Mouse (Mus musculus): ENCODE results near the gene Pgam2. TPM values are rescaled to one million over a fixed set of nuclear protein-coding genes. Genes with fewer than 3 reads are reported as not detected.
A peak's percentile ranks its signal among the peaks of the same experiment; 100 is the strongest.

Pgam2 gene
- total RNA-seq (2021), result 1,000 to 10,000 TPM; 2,835 to 2,943 TPM
- long read RNA-seq, experiment 1, transcript Pgam2-201 (3 exons, 840 nt), result major isoform, 2,640 of 2,842 reads
- long read RNA-seq, experiment 1, partial matches to known transcripts, result 189 of 2,842 reads
- long read RNA-seq, experiment 1, other reads (novel, unspliced or antisense), result 13 of 2,842 reads
- long read RNA-seq, experiment 2, transcript Pgam2-201 (3 exons, 840 nt), result major isoform, 3,094 of 3,372 reads
- long read RNA-seq, experiment 2, partial matches to known transcripts, result 256 of 3,372 reads
- long read RNA-seq, experiment 2, other reads (novel, unspliced or antisense), result 22 of 3,372 reads

- no peak for TF ChIP-seq CTCF (IDR thresholded peaks at IDR 0.05)
- peak within 1 kb of the TSS; percentile 80 for H3K4me3 ChIP-seq
- H3K27ac ChIP-seq, result peak within 1 kb of the TSS; percentile 98
- intact Hi-C loops (cut with DNase I), result loop anchor here (2.0 kb wide), 1 partner anchor 33 kb away; no protein-coding TSS in a partner anchor
- peak; percentile 87 for DNase-seq
Measured at GRCm38 (mm10) chr11:5803551-5803981, at the start of gene Pgam2. Pgam2 (minus strand) TSS chr11:5803733.

DNA sequence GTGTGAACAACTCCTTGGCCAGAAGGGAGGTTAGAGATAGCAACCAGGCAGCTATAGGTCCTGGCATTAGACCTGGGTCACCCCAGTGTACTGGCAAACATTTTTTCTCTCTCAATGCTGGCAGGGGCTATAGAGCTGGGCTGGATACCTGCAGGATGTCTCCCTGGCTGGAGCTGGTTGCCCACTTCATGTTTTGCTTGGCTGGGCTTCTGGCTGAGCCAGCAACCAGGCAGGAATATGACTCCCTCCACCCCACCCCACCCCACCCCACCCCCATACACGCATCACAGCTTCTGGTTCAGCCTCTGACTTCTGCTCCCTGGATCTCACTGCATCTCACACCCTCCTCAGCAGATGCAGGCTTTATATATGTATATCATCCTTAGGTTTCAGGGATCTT, 48.8 kb upstream of the Pgam2 start:
- H3K27ac ChIP-seq, result peak overlapping the region; percentile 83
- intact Hi-C loops (cut with DNase I), result no loop called here
- H3K4me3 ChIP-seq, result no peak overlapping the region
- DNase-seq, result peak; percentile 83
- no peak for TF ChIP-seq CTCF (IDR thresholded peaks at IDR 0.05)

DNA sequence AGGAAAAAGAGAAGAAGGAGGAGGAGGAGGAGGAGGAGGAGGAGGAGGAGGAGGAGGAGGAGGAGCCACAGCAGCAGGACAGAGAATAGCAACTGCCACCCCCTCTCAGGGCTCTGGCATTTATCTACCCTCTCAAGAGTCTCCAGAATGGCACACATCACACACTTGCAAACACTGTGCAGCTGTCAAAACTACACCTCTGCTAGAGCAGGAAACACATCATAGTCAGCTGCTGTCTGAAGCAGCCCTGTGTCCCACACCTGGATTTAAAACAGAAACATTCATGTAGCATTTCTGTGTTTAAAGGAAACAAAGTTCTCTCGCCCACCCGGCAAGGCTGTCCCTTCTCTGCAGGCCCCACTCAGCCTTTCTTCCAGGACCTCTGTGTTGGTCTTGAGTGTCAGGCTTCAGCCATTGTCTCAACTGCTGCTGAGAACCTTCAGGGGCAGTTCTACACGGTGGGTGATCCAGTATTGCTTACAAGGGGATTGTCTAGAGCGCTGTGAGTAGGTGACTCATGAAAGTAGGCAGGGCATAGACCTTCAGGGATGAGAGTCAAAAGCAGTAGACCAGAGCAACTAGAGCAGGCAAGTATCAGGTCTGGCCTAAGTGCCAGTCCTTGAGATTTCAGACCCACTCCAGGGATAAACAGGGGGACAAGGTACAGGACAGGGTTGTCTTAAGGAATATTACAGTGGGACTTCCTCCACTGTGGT, 47.6 kb upstream of the Pgam2 start:
- DNase-seq, result no peak
- intact Hi-C loops (cut with DNase I), result no loop called here
- H3K27ac ChIP-seq, result peak overlapping the region; percentile 83
- no peak for TF ChIP-seq CTCF (IDR thresholded peaks at IDR 0.05)
- H3K4me3 ChIP-seq, result no peak overlapping the region

DNA sequence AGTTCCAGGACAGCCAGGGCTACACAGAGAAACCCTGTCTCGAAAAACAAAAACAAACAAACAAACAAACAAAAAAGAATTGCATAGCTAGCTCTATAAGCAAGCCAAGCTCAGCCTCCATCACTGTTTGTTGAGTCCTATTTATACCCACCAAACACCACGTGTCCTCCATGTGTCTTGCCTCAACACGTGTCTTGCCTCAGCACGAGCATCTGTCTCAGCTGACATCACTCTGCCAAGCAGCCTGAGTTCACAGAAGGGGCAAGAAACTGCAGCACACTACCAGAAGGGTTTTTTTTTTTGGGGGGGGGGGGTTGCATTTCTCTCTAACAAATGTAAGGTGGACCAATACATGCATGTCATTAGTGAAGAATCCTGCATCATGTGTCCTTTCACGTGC, 46.9 kb upstream of the Pgam2 start:
- DNase-seq, result peak; percentile 43
- intact Hi-C loops (cut with DNase I), result no loop called here
- no peak for TF ChIP-seq CTCF (IDR thresholded peaks at IDR 0.05)

DNA sequence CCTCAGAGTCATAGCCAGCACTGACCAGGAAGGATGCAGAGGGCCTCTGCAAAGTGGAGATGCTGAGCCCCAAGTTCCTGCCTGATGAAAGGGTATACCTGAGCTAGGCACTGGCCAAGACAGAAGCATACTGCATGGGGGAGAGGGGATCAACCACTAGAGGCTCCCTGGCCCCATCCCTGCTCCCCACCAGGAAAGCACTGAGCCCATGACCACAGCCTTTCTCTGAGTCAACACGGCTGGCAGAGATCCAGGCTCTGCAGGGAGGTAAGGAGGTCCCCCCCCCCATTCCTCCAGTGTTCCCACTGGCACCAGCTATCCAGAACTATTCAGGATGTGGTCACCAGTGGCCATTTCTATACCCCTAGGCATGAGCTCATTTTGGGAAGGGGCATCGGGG, 45.8 kb upstream of the Pgam2 start:
- peak; percentile 60 for DNase-seq
- Histone ChIP-seq H3K27ac (peak overlapping the region; percentile 61), H3K4me3 (no peak overlapping the region)
- no peak for TF ChIP-seq CTCF (IDR thresholded peaks at IDR 0.05)
- intact Hi-C loops (cut with DNase I), result no loop called here

More for the DNA sequence above, 46.9 kb upstream of the Pgam2 start:
- peak overlapping the region; percentile 83; the same call in 1 of the 2 replicates for H3K27ac ChIP-seq
- no peak overlapping the region for H3K4me3 ChIP-seq

DNA sequence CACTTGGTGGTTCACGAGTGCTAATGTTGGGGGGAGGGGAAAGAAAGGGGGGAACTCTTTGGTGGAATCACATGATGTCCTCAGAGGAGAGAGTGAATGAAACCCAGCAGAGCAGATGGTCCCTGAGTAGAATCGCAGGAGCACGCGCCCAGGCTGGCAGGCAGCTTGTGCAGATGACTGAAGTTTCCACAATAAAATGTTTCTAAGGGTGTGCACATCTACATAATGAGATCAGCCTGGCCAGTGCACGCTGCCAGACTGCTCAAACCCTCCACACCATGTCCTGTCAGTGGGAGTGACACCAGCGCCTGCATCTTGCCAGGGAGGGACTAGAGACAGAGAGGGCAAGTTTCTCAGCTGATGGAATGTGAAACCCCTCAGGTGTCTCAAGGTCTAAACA, 45.2 kb upstream of the Pgam2 start:
- Histone ChIP-seq H3K4me3 (no peak overlapping the region), H3K27ac (peak overlapping the region; percentile 61)
- intact Hi-C loops (cut with DNase I), result no loop called here
- DNase-seq, result peak; percentile 80
- TF ChIP-seq CTCF (IDR thresholded peaks at IDR 0.05), result no peak

DNA sequence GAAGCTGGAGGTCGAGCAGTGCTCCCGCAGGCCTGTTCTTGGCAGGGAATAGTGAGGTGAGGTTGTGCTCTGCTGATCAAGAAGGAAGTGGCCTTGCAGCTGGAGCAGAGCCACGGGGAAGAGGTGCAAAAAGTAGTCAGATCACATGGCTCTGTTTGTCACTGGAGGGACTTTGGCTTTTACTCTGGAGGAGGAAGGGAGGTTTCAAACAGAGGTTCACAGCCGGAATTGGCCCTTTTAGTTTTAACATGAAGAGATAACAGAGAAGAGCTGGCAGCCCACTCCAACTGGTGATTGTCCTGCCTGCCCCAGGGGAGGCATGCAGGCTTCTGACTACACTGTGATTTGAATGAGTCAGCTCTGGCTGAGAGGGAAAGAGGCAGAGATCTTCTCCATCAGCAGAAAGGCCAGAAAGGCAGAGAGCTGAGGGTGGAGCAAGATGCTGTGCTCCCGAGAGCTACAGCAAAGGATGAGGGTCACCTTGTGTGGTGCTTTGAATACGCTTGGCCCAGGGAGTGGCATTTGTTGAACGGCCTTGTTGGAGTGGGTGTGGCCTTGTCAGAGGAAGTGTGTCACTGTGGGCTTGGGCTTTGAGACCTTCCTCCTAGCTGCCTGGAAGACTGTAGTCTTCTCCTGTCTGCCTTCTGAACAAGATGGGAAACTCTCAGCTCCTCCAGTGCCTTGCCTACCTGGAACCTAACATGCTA, 43.3 kb upstream of the Pgam2 start:
- TF ChIP-seq CTCF (IDR thresholded peaks at IDR 0.05), result no peak
- DNase-seq, result peak; percentile 60
- peak overlapping the region; percentile 61 for H3K27ac ChIP-seq
- intact Hi-C loops (cut with DNase I), result no loop called here
- H3K4me3 ChIP-seq, result no peak overlapping the region

- no peak for DNase-seq
- Histone ChIP-seq H3K27ac (no peak overlapping the region), H3K4me3 (no peak overlapping the region)
- TF ChIP-seq CTCF (IDR thresholded peaks at IDR 0.05), result no peak
- intact Hi-C loops (cut with DNase I), result no loop called here
Measured at GRCm38 (mm10) chr11:5843131-5843530, 39.6 kb upstream of the Pgam2 start.

- no peak for DNase-seq
- TF ChIP-seq CTCF (IDR thresholded peaks at IDR 0.05), result no peak
- intact Hi-C loops (cut with DNase I), result no loop called here
- no peak overlapping the region for H3K27ac ChIP-seq
- H3K4me3 ChIP-seq, result no peak overlapping the region
Measured at GRCm38 (mm10) chr11:5841751-5842150, 38.2 kb upstream of the Pgam2 start.

- peak; percentile 59 for DNase-seq
- Histone ChIP-seq H3K27ac (peak overlapping the region; percentile 35; the same call in 1 of the 2 replicates), H3K4me3 (no peak overlapping the region)
- no peak for TF ChIP-seq CTCF (IDR thresholded peaks at IDR 0.05)
- intact Hi-C loops (cut with DNase I), result no loop called here
Measured at GRCm38 (mm10) chr11:5840346-5840745, 36.8 kb upstream of the Pgam2 start.

DNA sequence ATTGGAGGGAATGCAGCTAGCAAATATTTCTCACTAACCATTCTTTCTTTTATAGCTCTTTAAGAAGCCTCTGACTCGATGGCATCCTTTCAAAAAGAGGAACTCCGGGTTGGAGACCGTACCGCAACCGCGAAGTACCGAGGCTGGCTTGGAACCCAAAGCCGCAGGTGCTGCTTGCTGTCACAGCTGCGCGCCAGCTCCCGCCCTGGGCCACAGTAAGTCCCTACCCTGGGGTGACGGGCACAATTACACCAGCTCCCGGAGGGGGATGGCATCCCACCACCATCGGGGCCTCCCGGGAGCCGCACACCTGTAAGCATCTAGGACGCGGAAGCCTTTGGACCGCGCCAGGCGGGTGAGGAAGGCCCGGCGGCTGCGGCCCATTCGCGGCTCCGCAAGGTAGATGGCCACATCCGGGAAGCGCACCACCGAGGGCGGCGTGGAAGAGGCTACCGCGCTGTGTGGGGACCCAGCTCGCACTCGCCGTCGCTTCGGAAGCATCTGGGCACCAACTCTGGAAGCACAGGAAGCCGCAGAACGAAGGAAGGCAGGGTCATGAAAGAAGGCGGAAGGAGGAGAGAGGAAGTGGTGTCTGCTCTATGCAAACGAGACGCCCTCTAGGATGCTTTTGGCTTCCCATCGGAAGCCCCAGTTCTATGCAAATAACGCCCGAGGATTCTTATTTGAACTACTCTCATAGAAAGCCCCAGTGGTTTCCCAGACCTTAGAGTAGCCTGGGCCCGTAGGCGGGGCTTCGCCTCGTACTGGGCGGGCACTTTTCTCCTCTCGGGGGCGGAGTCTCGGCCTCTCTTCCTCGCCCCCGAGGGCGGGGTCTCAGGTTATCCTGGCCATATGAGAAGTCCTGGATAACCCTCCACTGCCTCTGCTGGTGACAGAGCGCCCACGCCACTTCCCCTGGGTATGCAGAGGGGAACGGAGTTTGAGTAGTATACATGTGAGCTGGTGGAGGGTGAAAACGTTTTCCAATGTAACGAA, 34.0 kb upstream of the Pgam2 start, which contains the start of gene Polm:
Gene Polm, minus strand, starts transcription at position 766 of the 996 bp plus-strand sequence.
- intact Hi-C loops (cut with DNase I), result loop anchor here (2.0 kb wide), 2 partner anchors 35 to 41 kb away; partner anchors contain the start of genes Pgam2 and Pold2

More for the DNA sequence above, 34.0 kb upstream of the Pgam2 start, which contains the start of gene Polm:
- Histone ChIP-seq H3K4me3 (peak within 1 kb of the TSS; percentile 93), H3K27ac (peak within 1 kb of the TSS; percentile 87)
- peak; percentile 95 for DNase-seq
- TF ChIP-seq CTCF (IDR thresholded peaks at IDR 0.05), result peak; percentile 86
